Mouse (Mus musculus): Measurements from ENCODE around the gene Cyp2d11.

GRCm38 (mm10) chr15:82350349-82350748 is 43.5 kb downstream of the Cyp2d11 start:
- TF ChIP-seq CTCF (IDR thresholded peaks at IDR 0.05; ENCODE audit: low read depth, low read length) (no peak), GATA1 (IDR thresholded peaks at IDR 0.05; ENCODE audit: borderline replicate concordance, low read length) (no peak), GATA2 (IDR thresholded peaks at IDR 0.05; ENCODE audit: borderline replicate concordance, low read depth, low read length) (no peak), TAL1 (conservative IDR thresholded peaks at IDR 0.05; ENCODE audit: low read depth, low read length) (no peak)
